Mouse (Mus musculus): ENCODE results near the gene Arih2. TPM values are rescaled to one million over a fixed set of nuclear protein-coding genes. Genes with fewer than 3 reads are reported as not detected.
"Not testable (repeated sequence)": the region's sequence is repeated elsewhere in the genome, so short reads cannot be mapped to it uniquely, and the experiment has no call there.

Gene Arih2
- polyA plus RNA-seq, 1 experiment from 2014 or later, result 31.6 TPM

GRCm38 (mm10) chr9:108661677-108662612, 12.8 kb upstream of the Arih2 start, which contains the start of gene Slc25a20:
Slc25a20 (plus strand) TSS chr9:108662088.
- 2% methylated on average over 36 of the region's 37 CpGs for WGBS (ENCODE audit: insufficient replicate concordance)

GRCm38 (mm10) chr9:108655865-108656264, 6.7 kb upstream of the Arih2 start:
- H3K9me3 ChIP-seq (replicated peaks; ENCODE audit: control insufficient read depth, low read length); H3K4me2 ChIP-seq (ENCODE audit: low read depth, low read length); H3K36me3 ChIP-seq (ENCODE audit: control insufficient read depth, insufficient read depth); H3K27me3 ChIP-seq (ENCODE audit: control insufficient read depth, insufficient read depth, low read depth, low read length); H3K9ac ChIP-seq (ENCODE audit: low read depth, low read length); ATAC-seq (ENCODE audit: low read depth); H3K4me1 ChIP-seq (ENCODE audit: control insufficient read depth, low read depth, low read length); H3K27ac ChIP-seq (ENCODE audit: low read length); H3K4me3 ChIP-seq (ENCODE audit: low read depth, low read length): not testable (repeated sequence)
- 45% methylated on average over 7 of the region's 7 CpGs for WGBS (ENCODE audit: insufficient replicate concordance)

More at GRCm38 (mm10) chr9:108661677-108662612, 12.8 kb upstream of the Arih2 start, which contains the start of gene Slc25a20:
- Histone ChIP-seq H3K27me3 (ENCODE audit: control insufficient read depth, insufficient read depth, low read depth, low read length) (no peaks in the 10 kb centered on the region), H3K27ac (ENCODE audit: low read length) (peak within 1 kb of the TSS; percentile 63), H3K36me3 (ENCODE audit: control insufficient read depth, insufficient read depth) (no peaks in the 10 kb centered on the region), H3K9me3 (replicated peaks; ENCODE audit: control insufficient read depth, low read length) (no peaks in the 10 kb centered on the region), H3K4me3 (ENCODE audit: low read depth, low read length) (peak within 1 kb of the TSS; percentile 79), H3K4me1 (ENCODE audit: control insufficient read depth, low read depth, low read length) (peaks cover 11% of the 10 kb centered on the region), H3K9ac (ENCODE audit: low read depth, low read length) (peak within 1 kb of the TSS; percentile 76), H3K4me2 (ENCODE audit: low read depth, low read length) (peak within 1 kb of the TSS; percentile 92)
- ATAC-seq (ENCODE audit: low read depth), result peak; percentile 96

GRCm38 (mm10) chr9:108654566-108655464, 5.6 kb upstream of the Arih2 start:
- Histone ChIP-seq H3K27ac (ENCODE audit: low read length) (no peak overlapping the region), H3K4me2 (ENCODE audit: low read depth, low read length) (no peak overlapping the region), H3K9me3 (replicated peaks; ENCODE audit: control insufficient read depth, low read length) (no peaks in the 10 kb centered on the region), H3K36me3 (ENCODE audit: control insufficient read depth, insufficient read depth) (no peaks in the 10 kb centered on the region), H3K4me3 (ENCODE audit: low read depth, low read length) (no peak overlapping the region), H3K4me1 (ENCODE audit: control insufficient read depth, low read depth, low read length) (peaks cover 13% of the 10 kb centered on the region), H3K27me3 (ENCODE audit: control insufficient read depth, insufficient read depth, low read depth, low read length) (no peaks in the 10 kb centered on the region), H3K9ac (ENCODE audit: low read depth, low read length) (no peak overlapping the region)
- WGBS (ENCODE audit: insufficient replicate concordance), result 63% methylated on average over 10 of the region's 10 CpGs
- ATAC-seq (ENCODE audit: low read depth), result no peak

DNA sequence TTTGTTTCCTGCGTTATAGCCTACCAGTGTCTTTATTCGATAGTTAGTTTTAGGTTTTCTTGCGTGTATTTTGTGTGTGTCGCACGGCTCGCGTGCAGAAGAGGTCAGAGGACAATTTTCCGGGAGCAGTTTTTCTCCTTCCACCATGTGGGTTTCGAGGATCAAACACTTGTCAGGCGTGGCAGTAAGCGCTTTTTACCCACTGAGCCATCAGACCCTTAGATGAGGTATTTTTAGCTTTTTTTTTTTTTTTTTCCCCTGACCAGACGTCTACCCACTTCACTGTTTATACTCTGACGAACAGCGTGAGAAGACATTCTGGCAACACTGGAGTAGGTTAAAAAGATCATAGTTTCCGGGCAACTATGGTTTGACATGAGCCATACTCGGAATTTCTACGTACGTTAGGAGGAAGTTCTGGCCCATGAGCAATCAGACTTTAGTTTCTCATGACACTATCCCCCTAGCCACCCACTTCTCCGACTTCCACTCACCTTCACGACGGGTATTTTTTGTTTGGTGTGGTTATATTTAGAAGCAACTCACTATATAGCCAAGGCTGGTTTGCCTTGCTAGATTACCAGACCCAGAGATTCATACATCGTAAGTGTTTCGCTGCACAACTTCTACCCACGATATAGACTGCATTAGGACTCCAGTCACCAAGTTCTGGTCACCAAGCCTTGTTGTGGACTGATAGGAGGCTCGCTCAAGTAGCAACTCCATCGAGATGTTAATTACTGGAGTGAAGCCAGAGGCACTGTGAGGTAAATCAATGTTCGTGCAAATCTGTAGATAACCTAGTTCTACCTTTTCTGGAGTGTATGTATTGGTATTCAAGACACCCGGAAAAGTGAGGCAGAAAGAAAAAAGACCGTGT, 615 bp upstream of the Arih2 start:
- 12% methylated on average over 29 of the region's 29 CpGs for WGBS (ENCODE audit: insufficient replicate concordance)
- H3K36me3 ChIP-seq (ENCODE audit: control insufficient read depth, insufficient read depth), result no peaks in the 10 kb centered on the region
- peaks cover 20% of the 10 kb centered on the region for H3K4me1 ChIP-seq (ENCODE audit: control insufficient read depth, low read depth, low read length)
- peak overlapping the region; percentile 90 for H3K4me2 ChIP-seq (ENCODE audit: low read depth, low read length)
- no peak for ATAC-seq (ENCODE audit: low read depth)
- H3K9ac ChIP-seq (ENCODE audit: low read depth, low read length), result peak overlapping the region; percentile 97
- peak overlapping the region; percentile 96 for H3K27ac ChIP-seq (ENCODE audit: low read length)
- peak overlapping the region; percentile 98 for H3K4me3 ChIP-seq (ENCODE audit: low read depth, low read length)
- no peaks in the 10 kb centered on the region for H3K9me3 ChIP-seq (replicated peaks; ENCODE audit: control insufficient read depth, low read length)
- H3K27me3 ChIP-seq (ENCODE audit: control insufficient read depth, insufficient read depth, low read depth, low read length), result no peaks in the 10 kb centered on the region

DNA sequence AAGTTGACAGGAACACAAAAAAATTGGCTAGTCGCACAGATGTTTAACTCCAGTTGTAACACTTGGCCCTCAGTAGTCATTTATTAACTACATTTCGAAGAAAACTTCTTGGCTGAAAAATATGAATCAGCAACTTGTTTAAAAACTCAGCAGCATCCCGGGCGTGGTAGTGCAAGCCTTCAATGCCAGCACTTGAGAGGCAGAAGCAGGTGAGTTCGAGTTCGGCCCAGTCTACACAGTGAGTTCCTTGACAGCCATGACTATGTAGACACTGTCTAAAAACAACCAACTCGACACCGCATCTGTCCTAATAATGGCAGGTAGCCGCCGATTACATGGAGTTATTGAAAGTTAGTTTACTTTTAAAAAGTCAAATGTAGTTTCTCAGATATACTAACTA, 1.0 kb downstream of the Arih2 start:
- no peak for ATAC-seq (ENCODE audit: low read depth)
- 20% methylated on average over 10 of the region's 10 CpGs for WGBS (ENCODE audit: insufficient replicate concordance)
- Histone ChIP-seq H3K27me3 (ENCODE audit: control insufficient read depth, insufficient read depth, low read depth, low read length) (no peaks in the 10 kb centered on the region), H3K36me3 (ENCODE audit: control insufficient read depth, insufficient read depth) (no peaks in the 10 kb centered on the region; the same call in 1 of the 2 replicates), H3K9ac (ENCODE audit: low read depth, low read length) (peak overlapping the region; percentile 97), H3K4me1 (ENCODE audit: control insufficient read depth, low read depth, low read length) (peaks cover 20% of the 10 kb centered on the region), H3K4me3 (ENCODE audit: low read depth, low read length) (peak overlapping the region; percentile 98), H3K4me2 (ENCODE audit: low read depth, low read length) (peak overlapping the region; percentile 90), H3K9me3 (replicated peaks; ENCODE audit: control insufficient read depth, low read length) (no peaks in the 10 kb centered on the region), H3K27ac (ENCODE audit: low read length) (peak overlapping the region; percentile 96)

- Histone ChIP-seq H3K27me3 (ENCODE audit: control insufficient read depth, insufficient read depth, low read depth, low read length) (no peaks in the 10 kb centered on the region), H3K36me3 (ENCODE audit: control insufficient read depth, insufficient read depth) (peaks cover 9% of the 10 kb centered on the region), H3K4me1 (ENCODE audit: control insufficient read depth, low read depth, low read length) (peaks cover 7% of the 10 kb centered on the region), H3K4me2 (ENCODE audit: low read depth, low read length) (no peak overlapping the region), H3K27ac (ENCODE audit: low read length) (no peak overlapping the region), H3K9ac (ENCODE audit: low read depth, low read length) (no peak overlapping the region), H3K9me3 (replicated peaks; ENCODE audit: control insufficient read depth, low read length) (no peaks in the 10 kb centered on the region), H3K4me3 (ENCODE audit: low read depth, low read length) (no peak overlapping the region)
- 51% methylated on average over 2 of the region's 2 CpGs for WGBS (ENCODE audit: insufficient replicate concordance)
- no peak for ATAC-seq (ENCODE audit: low read depth)
Observed at GRCm38 (mm10) chr9:108639825-108640224, 9.4 kb downstream of the Arih2 start.

GRCm38 (mm10) chr9:108635415-108635814, 13.8 kb downstream of the Arih2 start:
- H3K4me2 ChIP-seq (ENCODE audit: low read depth, low read length), result no peak overlapping the region
- H3K9ac ChIP-seq (ENCODE audit: low read depth, low read length), result no peak overlapping the region
- H3K4me1 ChIP-seq (ENCODE audit: control insufficient read depth, low read depth, low read length), result peaks cover 10% of the 10 kb centered on the region
- no peaks in the 10 kb centered on the region for H3K27me3 ChIP-seq (ENCODE audit: control insufficient read depth, insufficient read depth, low read depth, low read length)
- WGBS (ENCODE audit: insufficient replicate concordance), result 27% methylated on average over 2 of the region's 2 CpGs
- no peak overlapping the region for H3K27ac ChIP-seq (ENCODE audit: low read length)
- H3K36me3 ChIP-seq (ENCODE audit: control insufficient read depth, insufficient read depth), result peaks cover 3% of the 10 kb centered on the region
- H3K4me3 ChIP-seq (ENCODE audit: low read depth, low read length), result no peak overlapping the region
- no peaks in the 10 kb centered on the region for H3K9me3 ChIP-seq (replicated peaks; ENCODE audit: control insufficient read depth, low read length)
- peak; percentile 58; the same call in 1 of the 2 replicates for ATAC-seq (ENCODE audit: low read depth)

GRCm38 (mm10) chr9:108633846-108634245, 15.3 kb downstream of the Arih2 start:
- ATAC-seq (ENCODE audit: low read depth), result no peak
- Histone ChIP-seq H3K27ac (ENCODE audit: low read length) (no peak overlapping the region), H3K27me3 (ENCODE audit: control insufficient read depth, insufficient read depth, low read depth, low read length) (no peaks in the 10 kb centered on the region), H3K4me1 (ENCODE audit: control insufficient read depth, low read depth, low read length) (peaks cover 10% of the 10 kb centered on the region), H3K36me3 (ENCODE audit: control insufficient read depth, insufficient read depth) (no peaks in the 10 kb centered on the region; the same call in none of the 2 replicates), H3K4me2 (ENCODE audit: low read depth, low read length) (no peak overlapping the region), H3K9me3 (replicated peaks; ENCODE audit: control insufficient read depth, low read length) (no peaks in the 10 kb centered on the region), H3K4me3 (ENCODE audit: low read depth, low read length) (no peak overlapping the region), H3K9ac (ENCODE audit: low read depth, low read length) (no peak overlapping the region)
- WGBS (ENCODE audit: insufficient replicate concordance), result 57% methylated on average over 2 of the region's 2 CpGs
